In the genomic region with DNA sequence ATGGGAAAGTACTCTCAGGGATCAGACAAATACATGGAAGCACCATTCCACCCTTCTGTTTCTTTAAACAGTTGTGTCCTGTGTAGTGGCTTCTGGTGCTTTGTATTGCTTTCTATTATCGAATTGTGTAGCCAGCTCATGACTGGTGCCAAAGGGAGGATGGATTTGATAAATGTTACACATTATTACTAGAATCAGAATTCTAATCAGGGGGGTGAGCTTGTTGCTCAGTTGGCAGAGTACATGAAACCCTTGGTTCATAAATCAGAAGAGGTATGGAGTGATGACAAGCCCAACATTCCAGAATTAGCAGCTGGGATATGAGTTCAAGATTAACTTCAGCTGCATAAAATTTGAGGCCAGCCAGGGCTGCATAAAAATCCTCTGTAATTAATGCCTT, we compare ENCODE assay signal across 17 mouse cellular contexts. TPM values are rescaled to one million over a fixed set of nuclear protein-coding genes. Genes with fewer than 3 reads are reported as not detected.
"Had no signal": no experiment of that assay in that cellular context is flagged by ENCODE, and none has a peak within 500 bp of the region (broad histone marks: within the 10 kb centered on the region; RNA-seq: fewer than 3 reads in every experiment).

No protein-coding gene starts in this region.

- H3K4me1 ChIP-seq: neural tube, embryonic 13.5 days; neural tube, embryonic 15.5 days; stomach, embryonic 15.5 days had no signal

- H3K27me3 ChIP-seq: neural tube, embryonic 13.5 days; neural tube, embryonic 15.5 days; stomach, embryonic 15.5 days had no signal

- DNase-seq: retina, postnatal 1 day; right cerebral cortex, adult 18-20 months; right cerebral cortex, postnatal 14 days; right cerebral cortex, postnatal 25 days; right cerebral cortex, postnatal 4 days; spleen, adult 18-20 months; thymus, adult 18-20 months; thymus, adult 2 months; thymus, postnatal 14 days; thymus, postnatal 25 days; thymus, postnatal 36 days; thymus, postnatal 4 days had no signal

- H3K4me2 ChIP-seq: neural tube, embryonic 13.5 days; neural tube, embryonic 15.5 days; stomach, embryonic 15.5 days had no signal

- H3K4me3 ChIP-seq: neural tube, embryonic 13.5 days; neural tube, embryonic 15.5 days; stomach, embryonic 15.5 days had no signal

- H3K9me3 ChIP-seq: neural tube, embryonic 13.5 days; neural tube, embryonic 15.5 days; stomach, embryonic 15.5 days had no signal

- H3K9ac ChIP-seq: neural tube, embryonic 13.5 days; neural tube, embryonic 15.5 days; stomach, embryonic 15.5 days had no signal

- H3K36me3 ChIP-seq: neural tube, embryonic 13.5 days; neural tube, embryonic 15.5 days; stomach, embryonic 15.5 days had no signal

- H3K27ac ChIP-seq: neural tube, embryonic 13.5 days; neural tube, embryonic 15.5 days; stomach, embryonic 15.5 days; stomach, postnatal 0 days had no signal

RNA-seq across cellular contexts. Expression of gene Lama2, which starts 44.8 kb away (rescaled TPM):
- total RNA-seq: neutrophil, adult 5-6 weeks had no signal
